Mouse (Mus musculus): ENCODE data around the gene Alkbh2. TPM values are rescaled to one million over a fixed set of nuclear protein-coding genes. Genes with fewer than 3 reads are reported as not detected.

Gene Alkbh2
- total and polyA plus RNA-seq, 2 experiments from 2014 or later: 6.4 to 7.4 TPM

GRCm38 (mm10) chr5:114119806-114120205 lies 8.2 kb downstream of the Alkbh2 start:
- H3K4me1 ChIP-seq (ENCODE audit: insufficient read depth, low read length): no peaks in the 10 kb centered on the region
- no peaks in the 10 kb centered on the region for H3K27me3 ChIP-seq (ENCODE audit: insufficient read depth, low read length)
- DNase-seq (ENCODE audit: low spot score) (no peak), ATAC-seq (ENCODE audit: low FRiP score) (no peak)
- H3K4me3 ChIP-seq (ENCODE audit: low read depth, low read length): no peak overlapping the region
- peaks cover 77% of the 10 kb centered on the region for H3K36me3 ChIP-seq (ENCODE audit: insufficient read depth, low read length)
- WGBS: 86% methylated on average over 4 of the region's 4 CpGs
- no peak overlapping the region for H3K9ac ChIP-seq (replicated peaks; ENCODE audit: low read length, poor library complexity, severe bottlenecking)
- H3K4me2 ChIP-seq (ENCODE audit: low read depth, low read length, poor library complexity, severe bottlenecking): no peak overlapping the region
- TF ChIP-seq CTCF (IDR thresholded peaks at IDR 0.05): no peak
- H3K27ac ChIP-seq (ENCODE audit: low read depth, low read length): no peak overlapping the region
- no peaks in the 10 kb centered on the region for H3K9me3 ChIP-seq (ENCODE audit: low read length)

- H3K4me3 ChIP-seq (ENCODE audit: low read depth, low read length): no peak overlapping the region
- no peak overlapping the region for H3K9ac ChIP-seq (replicated peaks; ENCODE audit: low read length, poor library complexity, severe bottlenecking)
- peaks cover 85% of the 10 kb centered on the region for H3K36me3 ChIP-seq (ENCODE audit: insufficient read depth, low read length)
- H3K27me3 ChIP-seq (ENCODE audit: insufficient read depth, low read length): no peaks in the 10 kb centered on the region
- no peaks in the 10 kb centered on the region for H3K9me3 ChIP-seq (ENCODE audit: low read length)
- no peak for DNase-seq (ENCODE audit: low spot score)
- no peak overlapping the region for H3K27ac ChIP-seq (ENCODE audit: low read depth, low read length)
- WGBS: 86% methylated on average over 7 of the region's 7 CpGs
- no peak overlapping the region for H3K4me2 ChIP-seq (ENCODE audit: low read depth, low read length, poor library complexity, severe bottlenecking)
- ATAC-seq (ENCODE audit: low FRiP score): no peak
- H3K4me1 ChIP-seq (ENCODE audit: insufficient read depth, low read length): no peaks in the 10 kb centered on the region
- no peak for TF ChIP-seq CTCF (IDR thresholded peaks at IDR 0.05)
These were observed 11.4 kb downstream of the Alkbh2 start for GRCm38 (mm10) chr5:114116586-114116985.

GRCm38 (mm10) chr5:114115030-114115429 lies 13.0 kb downstream of the Alkbh2 start:
- Histone ChIP-seq H3K4me1 (ENCODE audit: insufficient read depth, low read length) (no peaks in the 10 kb centered on the region), H3K36me3 (ENCODE audit: insufficient read depth, low read length) (peaks cover 82% of the 10 kb centered on the region), H3K27ac (ENCODE audit: low read depth, low read length) (no peak overlapping the region), H3K9me3 (ENCODE audit: low read length) (no peaks in the 10 kb centered on the region), H3K4me2 (ENCODE audit: low read depth, low read length, poor library complexity, severe bottlenecking) (no peak overlapping the region), H3K27me3 (ENCODE audit: insufficient read depth, low read length) (no peaks in the 10 kb centered on the region), H3K9ac (replicated peaks; ENCODE audit: low read length, poor library complexity, severe bottlenecking) (no peak overlapping the region), H3K4me3 (ENCODE audit: low read depth, low read length) (no peak overlapping the region)
- no peak for TF ChIP-seq CTCF (IDR thresholded peaks at IDR 0.05)
- WGBS: 89% methylated on average over 5 of the region's 5 CpGs
- no peak for ATAC-seq (ENCODE audit: low FRiP score)
- DNase-seq (ENCODE audit: low spot score): no peak

DNA sequence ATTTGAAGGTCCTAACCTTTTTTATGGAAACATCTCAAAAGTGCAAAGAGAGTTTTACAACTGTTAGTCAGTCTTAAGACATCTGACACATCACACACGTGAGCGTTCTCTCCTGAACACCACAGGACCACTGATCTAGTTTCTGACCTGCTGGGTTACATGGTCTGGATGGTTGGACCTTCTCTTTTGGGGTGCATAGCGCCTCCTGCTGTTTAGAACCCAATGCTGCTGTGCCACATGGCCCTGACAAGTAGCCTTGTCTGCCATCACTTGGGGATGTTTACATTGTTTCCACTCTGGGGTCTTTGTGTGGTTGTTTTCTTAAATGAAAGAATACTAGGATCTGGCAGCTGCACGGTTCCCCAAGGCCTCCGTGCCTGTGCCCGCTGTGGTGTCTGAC lies 14.7 kb downstream of the Alkbh2 start:
- 82% methylated on average over 6 of the region's 6 CpGs for WGBS
- peak; percentile 13; the same call in 1 of the 2 replicates for TF ChIP-seq CTCF (IDR thresholded peaks at IDR 0.05)

GRCm38 (mm10) chr5:114106391-114106935 lies 21.6 kb downstream of the Alkbh2 start:
- H3K4me1 ChIP-seq (ENCODE audit: insufficient read depth, low read length): no peaks in the 10 kb centered on the region
- no peak overlapping the region for H3K4me3 ChIP-seq (ENCODE audit: low read depth, low read length)
- WGBS: 87% methylated on average over 16 of the region's 16 CpGs
- TF ChIP-seq CTCF (IDR thresholded peaks at IDR 0.05): no peak
- H3K27me3 ChIP-seq (ENCODE audit: insufficient read depth, low read length): no peaks in the 10 kb centered on the region
- DNase-seq (ENCODE audit: low spot score) (no peak), ATAC-seq (ENCODE audit: low FRiP score) (no peak)
- H3K36me3 ChIP-seq (ENCODE audit: insufficient read depth, low read length): peaks cover 68% of the 10 kb centered on the region
- H3K4me2 ChIP-seq (ENCODE audit: low read depth, low read length, poor library complexity, severe bottlenecking): no peak overlapping the region
- no peak overlapping the region for H3K27ac ChIP-seq (ENCODE audit: low read depth, low read length)
- no peak overlapping the region for H3K9ac ChIP-seq (replicated peaks; ENCODE audit: low read length, poor library complexity, severe bottlenecking)
- H3K9me3 ChIP-seq (ENCODE audit: low read length): no peaks in the 10 kb centered on the region

More for the DNA sequence above, 14.7 kb downstream of the Alkbh2 start:
- Histone ChIP-seq H3K9me3 (ENCODE audit: low read length) (no peaks in the 10 kb centered on the region), H3K27me3 (ENCODE audit: insufficient read depth, low read length) (no peaks in the 10 kb centered on the region), H3K27ac (ENCODE audit: low read depth, low read length) (no peak overlapping the region), H3K4me3 (ENCODE audit: low read depth, low read length) (no peak overlapping the region), H3K4me2 (ENCODE audit: low read depth, low read length, poor library complexity, severe bottlenecking) (no peak overlapping the region), H3K4me1 (ENCODE audit: insufficient read depth, low read length) (no peaks in the 10 kb centered on the region), H3K36me3 (ENCODE audit: insufficient read depth, low read length) (peaks cover 80% of the 10 kb centered on the region), H3K9ac (replicated peaks; ENCODE audit: low read length, poor library complexity, severe bottlenecking) (no peak overlapping the region)
- ATAC-seq (ENCODE audit: low FRiP score) (no peak), DNase-seq (ENCODE audit: low spot score) (no peak)

GRCm38 (mm10) chr5:114102807-114103206 lies 25.2 kb downstream of the Alkbh2 start:
- Histone ChIP-seq H3K9me3 (ENCODE audit: low read length) (no peaks in the 10 kb centered on the region), H3K4me1 (ENCODE audit: insufficient read depth, low read length) (peaks cover 6% of the 10 kb centered on the region; the same call in 1 of the 2 replicates), H3K27me3 (ENCODE audit: insufficient read depth, low read length) (no peaks in the 10 kb centered on the region), H3K36me3 (ENCODE audit: insufficient read depth, low read length) (peaks cover 36% of the 10 kb centered on the region), H3K27ac (ENCODE audit: low read depth, low read length) (no peak overlapping the region), H3K4me3 (ENCODE audit: low read depth, low read length) (no peak overlapping the region), H3K9ac (replicated peaks; ENCODE audit: low read length, poor library complexity, severe bottlenecking) (no peak overlapping the region), H3K4me2 (ENCODE audit: low read depth, low read length, poor library complexity, severe bottlenecking) (no peak overlapping the region)
- DNase-seq (ENCODE audit: low spot score): no peak
- TF ChIP-seq CTCF (IDR thresholded peaks at IDR 0.05): no peak
- 73% methylated on average over 1 of the region's 1 CpGs for WGBS
- ATAC-seq (ENCODE audit: low FRiP score): no peak

Measured in midbrain, postnatal 0 days (tissue).